Comparison of ENCODE assay signal across 7 mouse cellular contexts in the genomic region with DNA sequence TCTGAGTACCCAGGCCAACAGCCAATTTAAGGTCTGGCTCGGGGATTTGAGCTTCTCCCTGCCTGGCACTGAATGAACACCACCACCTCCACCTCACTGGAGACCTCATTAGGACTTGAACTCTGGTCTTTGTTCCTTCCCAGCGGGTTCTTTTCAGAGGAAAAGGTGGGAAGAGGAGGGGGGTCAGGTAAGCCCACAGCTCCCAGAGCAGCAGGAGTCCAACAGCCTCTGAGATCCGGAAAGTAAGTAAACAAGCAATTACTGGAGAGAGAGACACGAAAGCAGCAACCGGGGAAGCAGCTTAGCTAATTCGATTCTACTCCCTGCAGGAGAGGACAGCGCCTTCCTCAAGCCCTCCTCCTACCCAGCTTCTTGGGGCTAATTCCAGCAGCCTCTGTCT. TPM values are rescaled to one million over a fixed set of nuclear protein-coding genes. Genes with fewer than 3 reads are reported as not detected.
A peak's percentile ranks its signal among the peaks of the same experiment; 100 is the strongest.
DNase-seq lines count a peak whose midpoint lies in the region; ATAC-seq lines count a peak whose summit lies in the region.

No protein-coding gene starts in this region.

- no peak overlapping the region for H3K4me3 ChIP-seq in midbrain, embryonic 10.5 days
- no peak overlapping the region for H3K4me3 ChIP-seq in midbrain, embryonic 11.5 days (ENCODE audit: low read depth, low read length)
- H3K4me3 ChIP-seq in forebrain, embryonic 15.5 days = no peak overlapping the region
- H3K4me3 ChIP-seq in limb, embryonic 10.5 days = no peak overlapping the region

- peaks cover 58% of the 10 kb centered on the region for H3K27me3 ChIP-seq in midbrain, embryonic 10.5 days (ENCODE audit: low read depth, poor library complexity, severe bottlenecking)
- H3K27me3 ChIP-seq in midbrain, embryonic 11.5 days (ENCODE audit: control insufficient read depth, insufficient read depth, low read length) = no peaks in the 10 kb centered on the region
- no peaks in the 10 kb centered on the region for H3K27me3 ChIP-seq in forebrain, embryonic 15.5 days
- H3K27me3 ChIP-seq in limb, embryonic 10.5 days (ENCODE audit: low read depth, poor library complexity, severe bottlenecking) = no peaks in the 10 kb centered on the region

- peak overlapping the region; percentile 93 for H3K27ac ChIP-seq in midbrain, embryonic 10.5 days (replicated peaks)
- no peak overlapping the region for H3K27ac ChIP-seq in midbrain, embryonic 11.5 days (ENCODE audit: low read depth, low read length)
- peak overlapping the region; percentile 63 for H3K27ac ChIP-seq in forebrain, embryonic 15.5 days (replicated peaks)
- H3K27ac ChIP-seq in limb, embryonic 10.5 days = peak overlapping the region; percentile 99

- H3K36me3 ChIP-seq in midbrain, embryonic 10.5 days = no peaks in the 10 kb centered on the region
- H3K36me3 ChIP-seq in midbrain, embryonic 11.5 days (ENCODE audit: control insufficient read depth, insufficient read depth, low read length) = no peaks in the 10 kb centered on the region
- no peaks in the 10 kb centered on the region for H3K36me3 ChIP-seq in forebrain, embryonic 15.5 days
- H3K36me3 ChIP-seq in limb, embryonic 10.5 days = no peaks in the 10 kb centered on the region

- H3K9ac ChIP-seq in midbrain, embryonic 11.5 days (ENCODE audit: low read length) = no peak overlapping the region; the same call in 1 of the 2 replicates
- no peak overlapping the region for H3K9ac ChIP-seq in forebrain, embryonic 15.5 days (replicated peaks)

- WGBS in midbrain, embryonic 10.5 days = 3% methylated on average over 7 of the region's 7 CpGs
- WGBS in midbrain, embryonic 11.5 days = 6% methylated on average over 7 of the region's 7 CpGs
- 6% methylated on average over 7 of the region's 7 CpGs for WGBS in forebrain, embryonic 15.5 days
- WGBS in limb, embryonic 10.5 days = 2% methylated on average over 7 of the region's 7 CpGs

- ATAC-seq in midbrain, embryonic 11.5 days (ENCODE audit: low FRiP score) = no peak
- ATAC-seq in forebrain, embryonic 15.5 days (replicated peaks) = no peak
- ATAC-seq in megakaryocyte, adult 5-6 weeks (ENCODE audit: poor library complexity, severe bottlenecking) = no peak

- no peak overlapping the region for H3K4me2 ChIP-seq in midbrain, embryonic 11.5 days
- H3K4me2 ChIP-seq in forebrain, embryonic 15.5 days (replicated peaks) = no peak overlapping the region

- no peaks in the 10 kb centered on the region for H3K9me3 ChIP-seq in midbrain, embryonic 10.5 days (replicated peaks)
- no peaks in the 10 kb centered on the region for H3K9me3 ChIP-seq in midbrain, embryonic 11.5 days (ENCODE audit: control insufficient read depth, low read length)
- H3K9me3 ChIP-seq in forebrain, embryonic 15.5 days = no peaks in the 10 kb centered on the region
- no peaks in the 10 kb centered on the region for H3K9me3 ChIP-seq in limb, embryonic 10.5 days (replicated peaks)

- DNase-seq in midbrain, embryonic 10.5 days (ENCODE audit: low spot score) = no peak
- DNase-seq in midbrain, embryonic 11.5 days (ENCODE audit: low spot score, missing footprints) = no peak
- DNase-seq in limb, embryonic 10.5 days (ENCODE audit: low spot score) = no peak
- DNase-seq in layer of hippocampus, adult 8-10 months (ENCODE audit: low spot score in 2 of 2) = no peak
- no peak for DNase-seq in thymus, postnatal 10 days (ENCODE audit: low spot score in 2 of 2)

- peaks cover 72% of the 10 kb centered on the region for H3K4me1 ChIP-seq in midbrain, embryonic 10.5 days
- peaks cover 39% of the 10 kb centered on the region for H3K4me1 ChIP-seq in midbrain, embryonic 11.5 days (ENCODE audit: control insufficient read depth, insufficient read depth, low read length)
- H3K4me1 ChIP-seq in forebrain, embryonic 15.5 days = peaks cover 54% of the 10 kb centered on the region
- H3K4me1 ChIP-seq in limb, embryonic 10.5 days = peaks cover 78% of the 10 kb centered on the region

RNA-seq across cellular contexts. Expression of a gene that starts 13.0 kb away (rescaled TPM):
- polyA plus RNA-seq in midbrain, embryonic 10.5 days (2016; fragmentation: Nextera tagmentation; extraction: Ambion mirVana) = 4.0 and 4.3 TPM in 2 replicates
- 12.4 and 13.5 TPM in 2 replicates for polyA plus RNA-seq in midbrain, embryonic 11.5 days (2014; fragmentation: Nextera tagmentation; extraction: Ambion mirVana)
- 19.8 and 21.5 TPM in 2 replicates for polyA plus RNA-seq in forebrain, embryonic 15.5 days (2015; fragmentation: Nextera tagmentation; extraction: Ambion mirVana)
- 4.5 and 6.9 TPM in 2 replicates for polyA plus RNA-seq in limb, embryonic 10.5 days (2016; fragmentation: Nextera tagmentation; extraction: Ambion mirVana)
- total RNA-seq in megakaryocyte, adult 5-6 weeks (2015) = 58.4 and 62.3 TPM in 2 replicates
- total RNA-seq in megakaryocyte, adult 5-6 weeks (2017) = 35.4 and 38.3 TPM in 2 replicates
- total RNA-seq in layer of hippocampus, adult 8-10 months (2022) = 10 to 100 TPM; 29.8 to 32.4 (median 31.2) TPM
